8 mouse cellular contexts compared by ENCODE assay signal in genomic region chr7:25681341-25682231, GRCm38 (mm10). TPM values are rescaled to one million over a fixed set of nuclear protein-coding genes. Genes with fewer than 3 reads are reported as not detected.
DNase-seq lines count a peak whose midpoint lies in the region; ATAC-seq and TF ChIP-seq lines count a peak whose summit lies in the region.

No protein-coding gene starts in this region.

- no peaks in the 10 kb centered on the region for H3K36me3 ChIP-seq in embryonic facial prominence, embryonic 14.5 days (ENCODE audit: control insufficient read depth, insufficient read depth, low read length)
- H3K36me3 ChIP-seq in limb, embryonic 15.5 days, result no peaks in the 10 kb centered on the region; the same call in 1 of the 2 replicates
- H3K36me3 ChIP-seq in stomach, embryonic 16.5 days (ENCODE audit: control insufficient read depth, insufficient read depth, low read length), result no peaks in the 10 kb centered on the region

- peaks cover 14% of the 10 kb centered on the region; the same call in 1 of the 2 replicates for H3K4me1 ChIP-seq in embryonic facial prominence, embryonic 14.5 days (ENCODE audit: control insufficient read depth, insufficient read depth, low read length)
- peaks cover 30% of the 10 kb centered on the region for H3K4me1 ChIP-seq in limb, embryonic 15.5 days
- peaks cover 12% of the 10 kb centered on the region for H3K4me1 ChIP-seq in stomach, embryonic 16.5 days (ENCODE audit: control insufficient read depth, insufficient read depth, low read length)

- no peak for TF ChIP-seq CTCF in layer of hippocampus, adult 2 months (conservative IDR thresholded peaks at IDR 0.05)

- DNase-seq in layer of hippocampus, adult 2 months (ENCODE audit: low spot score in 2 of 2), result no peak
- DNase-seq in layer of hippocampus, postnatal 36 days, result no peak
- DNase-seq in embryonic facial prominence, embryonic 14.5 days (ENCODE audit: low spot score), result no peak
- DNase-seq in cerebellum, adult 11-12 months, result no peak
- no peak for DNase-seq in adrenal gland, postnatal 14 days

- peak overlapping the region; percentile 74 for H3K4me2 ChIP-seq in embryonic facial prominence, embryonic 14.5 days (ENCODE audit: low read depth, low read length)
- peak overlapping the region; percentile 65 for H3K4me2 ChIP-seq in limb, embryonic 15.5 days
- peak overlapping the region; percentile 71 for H3K4me2 ChIP-seq in stomach, embryonic 16.5 days (ENCODE audit: low read depth, low read length)

- no peak for ATAC-seq in embryonic facial prominence, embryonic 14.5 days (ENCODE audit: low read depth)
- ATAC-seq in limb, embryonic 15.5 days (ENCODE audit: insufficient number of reproducible peaks, low FRiP score, low TSS enrichment, low read depth), result no peak
- no peak for ATAC-seq in stomach, embryonic 16.5 days (ENCODE audit: insufficient read depth, low FRiP score)
- no peak for ATAC-seq in cerebellum, adult (ENCODE audit: insufficient number of reproducible peaks, low FRiP score, low TSS enrichment)

- no peaks in the 10 kb centered on the region for H3K9me3 ChIP-seq in embryonic facial prominence, embryonic 14.5 days (ENCODE audit: control insufficient read depth, low read length)
- H3K9me3 ChIP-seq in limb, embryonic 15.5 days, result no peaks in the 10 kb centered on the region
- H3K9me3 ChIP-seq in stomach, embryonic 16.5 days (replicated peaks; ENCODE audit: control insufficient read depth, low read length), result no peaks in the 10 kb centered on the region

- no peak overlapping the region for H3K9ac ChIP-seq in embryonic facial prominence, embryonic 14.5 days (ENCODE audit: low read depth, low read length)
- H3K9ac ChIP-seq in limb, embryonic 15.5 days, result no peak overlapping the region
- no peak overlapping the region for H3K9ac ChIP-seq in stomach, embryonic 16.5 days (ENCODE audit: low read length)

- H3K4me3 ChIP-seq in layer of hippocampus, adult 2 months, result peak overlapping the region; percentile 95
- H3K4me3 ChIP-seq in embryonic facial prominence, embryonic 14.5 days (ENCODE audit: low read depth, low read length), result peak overlapping the region; percentile 59
- H3K4me3 ChIP-seq in limb, embryonic 15.5 days, result peak overlapping the region; percentile 72
- peak overlapping the region; percentile 65 for H3K4me3 ChIP-seq in stomach, embryonic 16.5 days (replicated peaks; ENCODE audit: low read length)

- H3K27ac ChIP-seq in layer of hippocampus, adult 2 months, result peak overlapping the region; percentile 99
- peak overlapping the region; percentile 92; the same call in 1 of the 2 replicates for H3K27ac ChIP-seq in embryonic facial prominence, embryonic 14.5 days (replicated peaks; ENCODE audit: low read depth, low read length)
- H3K27ac ChIP-seq in limb, embryonic 15.5 days, result peak overlapping the region; percentile 97
- H3K27ac ChIP-seq in stomach, embryonic 16.5 days (ENCODE audit: low read length), result no peak overlapping the region

- 55% methylated on average over 14 of the region's 15 CpGs for WGBS in embryonic facial prominence, embryonic 14.5 days
- 58% methylated on average over 15 of the region's 15 CpGs for WGBS in limb, embryonic 15.5 days
- WGBS in stomach, embryonic 16.5 days, result 57% methylated on average over 15 of the region's 15 CpGs

- H3K27me3 ChIP-seq in embryonic facial prominence, embryonic 14.5 days (replicated peaks; ENCODE audit: control insufficient read depth, insufficient read depth, low read length), result peaks cover 11% of the 10 kb centered on the region; the same call in 1 of the 2 replicates
- peaks cover 8% of the 10 kb centered on the region for H3K27me3 ChIP-seq in limb, embryonic 15.5 days
- H3K27me3 ChIP-seq in stomach, embryonic 16.5 days (ENCODE audit: control insufficient read depth, insufficient read depth, low read length), result no peaks in the 10 kb centered on the region

RNA-seq across cellular contexts. Expression of gene B9d2, which starts 1.0 kb away (rescaled TPM):
- total RNA-seq in layer of hippocampus, adult 2 months (2021), result 10 to 100 TPM; 20.2 to 20.6 TPM
- 10 to 100 TPM; 23.9 to 24.4 TPM for total RNA-seq in layer of hippocampus, postnatal 36 days (2021)
- 25.1 and 27.5 TPM in 2 replicates for polyA plus RNA-seq in embryonic facial prominence, embryonic 14.5 days (2014; fragmentation: Nextera tagmentation; extraction: Ambion mirVana)
- 24.9 and 29.1 TPM in 2 replicates for polyA plus RNA-seq in limb, embryonic 15.5 days (2015; fragmentation: Nextera tagmentation; extraction: Ambion mirVana)
- polyA plus RNA-seq in stomach, embryonic 16.5 days (2015; fragmentation: Nextera tagmentation; extraction: Ambion mirVana), result 21.9 and 24.4 TPM in 2 replicates
- total RNA-seq in adrenal gland, postnatal 14 days (2021), result 17.8 TPM in 2 replicates

RNA-seq across cellular contexts. Expression of gene Tgfb1, which starts 5.2 kb away (rescaled TPM):
- 1 to 10 TPM; 6.9 TPM for total RNA-seq in layer of hippocampus, adult 2 months (2021)
- total RNA-seq in layer of hippocampus, postnatal 36 days (2021), result 1 to 10 TPM; 6.0 to 8.0 TPM
- 3.0 and 3.9 TPM in 2 replicates for polyA plus RNA-seq in embryonic facial prominence, embryonic 14.5 days (2014; fragmentation: Nextera tagmentation; extraction: Ambion mirVana)
- 2.8 and 3.8 TPM in 2 replicates for polyA plus RNA-seq in limb, embryonic 15.5 days (2015; fragmentation: Nextera tagmentation; extraction: Ambion mirVana)
- polyA plus RNA-seq in stomach, embryonic 16.5 days (2015; fragmentation: Nextera tagmentation; extraction: Ambion mirVana), result 1.4 and 2.8 TPM in 2 replicates
- total RNA-seq in adrenal gland, postnatal 14 days (2021), result 52.7 and 68.0 TPM in 2 replicates

RNA-seq across cellular contexts. Expression of gene Tmem91, which starts 6.6 kb away (rescaled TPM):
- total RNA-seq in layer of hippocampus, adult 2 months (2021), result 10 to 100 TPM in 1 of 2 experiments, 1 to 10 TPM in 1; 8.6 to 11.6 TPM
- total RNA-seq in layer of hippocampus, postnatal 36 days (2021), result 10 to 100 TPM; 13.8 to 14.9 TPM
- 1.9 and 3.0 TPM in 2 replicates for polyA plus RNA-seq in embryonic facial prominence, embryonic 14.5 days (2014; fragmentation: Nextera tagmentation; extraction: Ambion mirVana)
- polyA plus RNA-seq in limb, embryonic 15.5 days (2015; fragmentation: Nextera tagmentation; extraction: Ambion mirVana), result 3.0 TPM in 2 replicates
- 3.4 and 3.5 TPM in 2 replicates for polyA plus RNA-seq in stomach, embryonic 16.5 days (2015; fragmentation: Nextera tagmentation; extraction: Ambion mirVana)
- total RNA-seq in adrenal gland, postnatal 14 days (2021), result 0.78 and 0.86 TPM in 2 replicates

RNA-seq across cellular contexts. Expression of gene Exosc5, which starts 22.6 kb away (rescaled TPM):
- total RNA-seq in layer of hippocampus, adult 2 months (2021), result 10 to 100 TPM; 26.9 to 28.1 TPM
- 10 to 100 TPM; 28.6 to 28.7 TPM for total RNA-seq in layer of hippocampus, postnatal 36 days (2021)
- 62.3 and 65.1 TPM in 2 replicates for polyA plus RNA-seq in embryonic facial prominence, embryonic 14.5 days (2014; fragmentation: Nextera tagmentation; extraction: Ambion mirVana)
- 64.7 and 69.8 TPM in 2 replicates for polyA plus RNA-seq in limb, embryonic 15.5 days (2015; fragmentation: Nextera tagmentation; extraction: Ambion mirVana)
- 70.0 and 73.0 TPM in 2 replicates for polyA plus RNA-seq in stomach, embryonic 16.5 days (2015; fragmentation: Nextera tagmentation; extraction: Ambion mirVana)
- total RNA-seq in adrenal gland, postnatal 14 days (2021), result 43.3 and 53.2 TPM in 2 replicates

RNA-seq across cellular contexts. Expression of gene Bckdha, which starts 22.8 kb away (rescaled TPM):
- 10 to 100 TPM; 37.1 to 41.4 TPM for total RNA-seq in layer of hippocampus, adult 2 months (2021)
- total RNA-seq in layer of hippocampus, postnatal 36 days (2021), result 10 to 100 TPM; 36.7 to 38.3 TPM
- polyA plus RNA-seq in embryonic facial prominence, embryonic 14.5 days (2014; fragmentation: Nextera tagmentation; extraction: Ambion mirVana), result 47.0 and 54.4 TPM in 2 replicates
- 59.1 and 62.5 TPM in 2 replicates for polyA plus RNA-seq in limb, embryonic 15.5 days (2015; fragmentation: Nextera tagmentation; extraction: Ambion mirVana)
- 54.1 and 54.4 TPM in 2 replicates for polyA plus RNA-seq in stomach, embryonic 16.5 days (2015; fragmentation: Nextera tagmentation; extraction: Ambion mirVana)
- total RNA-seq in adrenal gland, postnatal 14 days (2021), result 255 and 258 TPM in 2 replicates
